Mouse (Mus musculus) cerebellum, adult 18-20 months (tissue): ENCODE measurements at regions not wholly inside any gene's neighbourhood (a gene's known extent, or its start where the extent isn't known, plus 50 kb on each side); places are given as distances from the start of the nearest gene placed in this dataset.

Source experiments
- DNase-seq, 2 experiments: peaks; one replicate each; pipeline ENCODE4 v3.0.0; 2021

DNA sequence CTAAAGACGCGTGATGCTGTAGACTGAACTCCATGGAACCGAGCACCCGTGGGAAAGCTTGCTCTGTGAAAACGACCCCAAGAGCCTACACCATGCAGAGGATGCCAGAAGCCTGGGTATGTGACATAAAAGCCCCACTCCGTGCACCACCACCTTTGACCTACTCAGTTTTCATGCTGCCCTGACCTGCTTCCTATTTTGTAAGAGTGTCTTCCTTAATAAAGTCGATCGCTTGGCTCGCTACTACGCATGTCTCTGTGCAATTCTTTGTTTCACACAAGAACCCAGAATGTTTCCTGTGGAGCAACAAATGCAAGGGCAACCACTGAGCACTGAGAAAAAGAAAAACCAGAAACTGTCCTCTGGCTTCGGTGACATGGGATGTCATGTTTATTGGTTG is 60.5 kb downstream of the Sec61b start:
- DNase-seq, result no peak

DNA sequence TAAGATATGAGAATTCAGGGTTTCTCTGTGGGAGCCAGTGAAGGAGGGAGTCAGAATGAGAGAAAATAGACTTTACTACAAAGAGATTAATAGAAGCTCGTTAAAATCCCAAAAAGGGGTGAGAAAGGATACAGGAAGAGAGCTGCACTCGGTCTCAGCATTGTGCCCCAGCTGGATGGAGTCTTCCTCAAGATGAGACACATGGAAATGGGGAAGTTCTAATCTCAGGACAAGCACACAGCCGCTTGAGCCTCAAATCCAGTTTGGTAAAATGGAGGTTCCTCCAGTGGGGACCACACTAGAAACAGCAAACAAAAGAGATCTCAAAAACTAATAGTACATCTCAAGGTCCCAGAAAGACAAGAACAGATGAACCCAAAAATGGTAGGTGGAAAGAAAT is 93.2 kb downstream of the Sec61b start:
- no peak for DNase-seq

DNA sequence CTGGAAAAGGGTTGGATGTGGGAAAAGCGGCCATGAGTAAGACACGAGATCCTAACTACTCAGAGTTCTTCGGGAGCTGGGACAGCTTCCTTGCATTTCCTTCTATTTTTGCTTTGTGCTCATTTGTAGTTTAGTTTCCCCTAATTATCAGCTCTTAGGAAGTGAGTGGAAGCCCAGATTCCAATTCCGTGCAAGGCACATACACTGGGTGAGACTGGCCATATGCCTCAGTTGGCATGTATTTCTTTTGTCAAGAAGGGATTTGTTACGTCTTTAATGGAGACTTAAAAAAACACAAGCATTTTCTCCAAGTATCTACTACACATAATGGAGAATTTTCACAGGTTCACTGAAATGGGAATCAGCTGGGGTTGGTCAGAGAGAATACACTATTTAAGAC is 96.4 kb downstream of the Sec61b start:
- no peak for DNase-seq

DNA sequence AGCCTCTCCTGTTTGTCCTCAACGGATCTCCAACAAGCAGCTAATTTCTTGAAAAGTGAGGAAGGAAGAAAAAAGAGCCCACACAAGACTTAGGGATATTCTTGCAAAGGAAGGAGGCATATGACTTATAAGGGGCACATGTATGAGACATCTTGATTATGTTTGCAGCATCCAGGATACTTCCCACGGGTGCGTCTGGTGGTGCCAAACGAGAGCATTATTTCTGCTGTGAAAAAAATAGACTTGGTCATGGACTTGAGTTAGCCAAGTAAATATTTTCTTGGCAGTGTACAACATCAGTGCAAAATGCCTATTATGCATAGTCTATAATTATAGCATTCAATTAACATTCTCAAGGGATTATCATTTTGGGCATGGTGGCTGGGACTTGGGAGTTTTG is 101.6 kb downstream of the Sec61b start:
- no peak for DNase-seq

GRCm38 (mm10) chr4:47577490-47577889 is 103.0 kb downstream of the Sec61b start:
- DNase-seq, result peak; percentile 67 to 74

GRCm38 (mm10) chr4:47578637-47579036 is 104.2 kb downstream of the Sec61b start:
- DNase-seq, result no peak

GRCm38 (mm10) chr4:47580556-47580955 is 106.1 kb downstream of the Sec61b start:
- DNase-seq, result no peak

DNA sequence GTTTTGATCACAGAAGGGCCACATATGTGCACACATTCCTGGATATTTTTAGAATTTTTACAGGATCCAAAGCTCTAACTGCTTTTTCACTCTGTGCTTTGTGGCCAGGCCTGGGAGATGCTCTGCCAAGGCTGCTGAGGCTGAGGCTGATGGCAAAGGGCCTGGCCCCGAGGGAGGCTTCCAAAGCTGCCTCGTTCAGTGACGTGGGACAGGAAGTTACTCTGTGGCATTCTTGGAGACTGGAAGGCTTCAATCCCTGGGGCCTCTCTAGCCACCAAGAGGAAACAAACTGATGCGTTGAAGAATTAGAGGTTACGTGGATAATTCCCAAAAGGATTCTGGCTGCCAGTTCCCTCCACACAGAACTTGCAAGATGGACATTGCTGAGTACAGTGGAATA is 112.8 kb downstream of the Sec61b start:
- DNase-seq, result peak; percentile 55 to 61

DNA sequence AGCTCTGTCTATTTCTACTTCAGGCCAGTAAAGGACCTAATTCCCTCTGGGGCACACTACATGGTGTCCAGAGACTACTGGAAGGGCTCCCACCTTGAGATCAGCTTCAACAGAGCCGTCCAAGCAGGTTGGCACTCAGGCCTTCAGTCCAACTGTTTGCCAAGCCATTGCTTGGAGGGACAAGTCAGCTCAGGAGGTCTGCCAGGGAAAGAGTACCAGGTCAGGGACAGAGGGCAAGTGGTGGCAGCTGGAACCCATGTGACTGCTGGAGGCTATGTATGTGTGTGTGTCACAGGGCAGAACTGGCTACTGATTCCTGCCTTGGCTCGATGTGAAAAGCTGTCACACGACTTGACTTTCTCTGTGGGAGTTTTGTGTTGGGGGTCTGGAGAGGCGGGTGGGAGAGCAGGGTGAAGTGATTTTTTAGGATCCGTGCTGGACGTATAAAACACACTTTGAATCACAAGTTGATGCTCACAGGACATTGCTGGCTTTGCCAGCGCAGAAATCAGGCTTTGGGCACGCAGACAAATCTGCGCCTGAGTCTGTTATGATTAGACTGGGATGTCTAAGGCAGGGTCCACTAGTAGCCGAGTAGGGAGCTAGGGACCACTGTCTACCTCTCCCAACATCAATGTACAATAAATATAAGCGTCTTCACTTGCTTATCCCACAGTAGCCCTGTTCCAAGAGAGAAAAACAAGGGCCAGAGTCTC is 118.0 kb downstream of the Sec61b start:
- peak in 1 of 2 experiments; percentile 27 for DNase-seq

GRCm38 (mm10) chr4:47593155-47593554 is 118.7 kb downstream of the Sec61b start:
- DNase-seq, result no peak

- no peak for DNase-seq
Measured at GRCm38 (mm10) chr4:47594171-47594570, 119.7 kb downstream of the Sec61b start.

DNA sequence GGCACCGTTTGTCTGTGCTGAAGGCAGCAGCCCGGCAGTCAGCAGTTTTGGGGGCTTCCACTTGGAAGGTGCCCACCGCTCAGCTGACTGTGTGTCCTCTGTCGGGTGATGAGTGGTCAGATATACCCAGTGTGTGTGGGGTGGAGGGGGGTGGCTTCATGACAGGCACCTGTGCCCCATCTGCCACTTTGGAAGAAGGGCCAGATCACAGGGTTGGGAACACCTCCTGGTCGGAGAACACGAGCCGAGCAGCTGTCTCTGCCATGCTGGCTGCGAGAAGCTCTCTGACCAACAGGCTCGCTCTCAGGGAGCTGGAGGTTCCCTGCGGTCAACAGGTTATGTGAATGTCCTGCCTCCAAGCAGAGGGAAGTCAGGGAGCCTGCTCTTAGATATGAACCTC is 121.4 kb downstream of the Sec61b start:
- DNase-seq, result peak; percentile 78 to 85

DNA sequence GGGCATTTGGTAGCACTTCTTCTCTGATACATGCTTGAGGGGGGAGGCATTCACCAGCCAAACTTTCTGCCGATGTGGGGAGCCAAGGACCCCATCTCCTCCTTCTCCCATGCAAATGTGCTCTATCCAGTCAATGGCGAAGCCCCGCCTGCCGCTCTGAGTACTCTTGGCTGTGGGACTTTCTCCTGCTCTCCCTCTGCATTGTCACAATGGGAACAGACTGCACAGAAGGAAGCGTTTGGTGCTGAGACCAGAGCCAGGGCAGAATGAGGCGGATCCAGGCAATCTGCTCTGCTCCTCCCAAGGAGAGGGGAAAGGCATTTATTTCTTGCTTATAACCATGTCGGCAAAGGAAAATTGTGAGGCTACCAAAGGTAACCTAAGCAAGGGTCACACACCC is 123.1 kb downstream of the Sec61b start:
- DNase-seq, result peak; percentile 66 to 76

GRCm38 (mm10) chr4:47598216-47598615 is 123.8 kb downstream of the Sec61b start:
- peak; percentile 56 to 62 for DNase-seq

DNA sequence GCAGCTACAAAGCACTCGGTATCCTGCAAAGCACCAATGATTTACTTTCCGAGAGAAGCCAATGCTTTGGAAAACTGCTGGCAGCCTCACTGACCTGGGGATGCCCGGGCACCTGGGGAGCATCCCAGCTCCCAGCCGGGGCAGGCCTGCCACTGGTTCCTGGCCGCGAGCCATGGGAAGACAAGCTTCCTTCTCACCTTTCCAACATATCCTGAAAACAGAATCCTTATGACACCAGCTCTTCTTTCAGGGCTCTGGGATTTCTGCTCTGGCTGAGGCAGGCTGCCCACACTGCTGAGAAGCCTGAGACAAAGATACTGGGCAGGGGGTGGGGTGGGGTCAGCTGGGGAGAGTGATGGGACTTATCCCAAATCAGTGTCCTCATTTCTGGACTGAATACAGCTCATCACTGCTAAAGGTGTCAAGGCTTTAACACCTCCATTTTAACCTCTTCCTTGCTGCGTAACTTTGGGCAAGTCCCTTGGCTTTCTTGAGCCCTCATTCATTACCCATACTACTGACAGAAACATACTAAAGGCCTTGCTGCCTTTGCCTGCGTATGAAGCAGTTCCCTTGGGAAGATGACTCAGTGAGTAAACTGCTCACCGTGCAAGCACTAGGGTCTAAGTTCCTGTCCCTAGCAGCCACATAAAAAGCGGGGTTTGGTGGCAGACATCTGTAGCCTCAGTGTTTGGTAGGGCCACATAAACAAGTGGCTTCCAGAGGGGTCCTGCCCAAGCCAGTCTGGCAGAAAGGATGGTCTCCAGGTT is 127.0 kb downstream of the Sec61b start:
- DNase-seq, result peak in 1 of 2 experiments; percentile 40

GRCm38 (mm10) chr4:47603378-47603777 is 128.9 kb downstream of the Sec61b start:
- peak in 1 of 2 experiments; percentile 49 for DNase-seq

DNA sequence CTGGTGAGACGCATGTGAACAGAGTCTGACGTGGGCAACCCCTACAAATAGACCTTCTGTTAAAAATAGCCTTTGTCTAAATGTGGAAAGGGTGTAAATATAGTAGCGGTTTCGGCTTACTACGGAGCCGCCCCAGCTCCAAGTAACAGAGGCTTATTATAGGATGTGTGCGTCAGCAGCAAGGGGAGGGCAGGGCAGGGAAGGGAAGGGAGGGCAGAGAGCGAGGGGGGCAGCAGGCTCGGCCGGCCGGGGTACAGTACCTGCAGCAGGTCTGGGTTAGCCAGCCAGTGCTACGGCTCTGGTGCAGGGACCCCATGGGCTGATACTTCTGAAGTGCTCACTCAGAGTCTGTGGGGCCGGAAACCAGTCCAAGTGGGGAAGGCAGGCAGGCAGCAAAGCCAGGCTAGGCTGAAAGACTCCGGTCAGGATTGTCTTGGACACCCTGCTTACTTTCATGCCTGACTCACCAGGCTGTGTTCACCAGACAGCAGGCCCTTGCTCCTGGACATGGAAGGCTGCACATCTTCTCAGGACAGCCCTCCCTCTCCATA is 129.5 kb downstream of the Sec61b start:
- peak; percentile 68 to 72 for DNase-seq

DNA sequence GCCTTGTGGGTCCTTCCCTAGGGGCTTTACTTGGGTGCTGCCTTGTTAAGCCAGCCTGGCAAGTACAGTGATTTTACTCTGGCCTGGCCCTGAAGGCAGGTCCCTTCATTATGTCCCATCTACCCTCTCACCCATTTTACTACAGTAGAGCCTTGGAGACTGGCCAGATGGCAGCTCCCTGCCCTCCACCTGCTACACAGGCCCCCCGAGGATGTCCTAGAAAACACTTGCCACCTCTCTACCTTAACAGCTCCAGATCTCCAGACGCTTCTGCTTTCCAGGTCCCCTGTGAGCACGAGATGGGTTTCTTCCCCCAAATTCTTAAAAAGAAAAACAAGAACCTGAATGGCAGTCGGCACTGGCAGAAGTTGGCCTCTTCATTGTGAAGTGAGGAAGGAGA is 131.2 kb downstream of the Sec61b start:
- DNase-seq, result peak; percentile 33 to 41

GRCm38 (mm10) chr4:47608673-47609072 is 134.2 kb downstream of the Sec61b start:
- peak; percentile 87 to 90 for DNase-seq

GRCm38 (mm10) chr4:47610913-47611312 is 136.5 kb downstream of the Sec61b start:
- DNase-seq, result no peak

DNA sequence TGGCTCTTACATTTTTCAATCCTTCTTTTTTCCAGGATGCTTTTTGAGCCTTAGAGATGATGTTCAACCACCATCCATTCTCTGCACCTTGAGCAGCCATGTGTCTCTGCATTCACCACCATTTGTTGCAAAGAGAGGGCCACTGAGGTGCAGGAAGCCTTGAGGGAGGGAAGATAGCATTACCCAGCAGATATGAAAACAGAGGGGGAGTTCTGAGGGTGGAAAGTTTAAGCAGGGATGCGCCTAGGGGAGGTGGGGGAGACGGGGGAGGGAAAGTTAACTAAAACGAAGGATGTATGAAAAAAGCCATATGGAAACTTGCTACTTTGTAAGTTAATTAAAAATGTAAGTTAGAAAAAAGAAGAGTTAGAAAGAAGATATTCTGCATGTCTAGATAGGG is 142.1 kb downstream of the Sec61b start:
- DNase-seq, result no peak

DNA sequence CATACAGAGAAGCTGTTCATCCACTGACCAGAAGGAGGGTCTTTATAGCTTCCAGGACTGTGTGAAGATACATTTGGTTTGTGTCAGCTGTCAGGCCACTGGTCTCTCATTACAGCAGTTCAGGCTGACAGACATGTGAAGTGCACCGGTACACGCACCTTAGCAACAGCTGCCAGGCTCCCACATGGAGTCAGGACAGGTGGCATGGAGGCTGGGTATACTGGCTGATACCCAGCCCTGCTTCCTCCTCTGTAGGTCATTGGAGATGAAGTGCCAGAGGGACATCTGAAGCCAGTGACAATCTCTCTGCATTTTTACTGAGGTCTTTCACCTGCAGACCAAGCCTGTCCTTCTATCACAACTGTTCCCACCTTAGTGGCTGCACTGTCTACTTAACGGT is 146.2 kb downstream of the Sec61b start:
- peak; percentile 45 to 46 for DNase-seq

DNA sequence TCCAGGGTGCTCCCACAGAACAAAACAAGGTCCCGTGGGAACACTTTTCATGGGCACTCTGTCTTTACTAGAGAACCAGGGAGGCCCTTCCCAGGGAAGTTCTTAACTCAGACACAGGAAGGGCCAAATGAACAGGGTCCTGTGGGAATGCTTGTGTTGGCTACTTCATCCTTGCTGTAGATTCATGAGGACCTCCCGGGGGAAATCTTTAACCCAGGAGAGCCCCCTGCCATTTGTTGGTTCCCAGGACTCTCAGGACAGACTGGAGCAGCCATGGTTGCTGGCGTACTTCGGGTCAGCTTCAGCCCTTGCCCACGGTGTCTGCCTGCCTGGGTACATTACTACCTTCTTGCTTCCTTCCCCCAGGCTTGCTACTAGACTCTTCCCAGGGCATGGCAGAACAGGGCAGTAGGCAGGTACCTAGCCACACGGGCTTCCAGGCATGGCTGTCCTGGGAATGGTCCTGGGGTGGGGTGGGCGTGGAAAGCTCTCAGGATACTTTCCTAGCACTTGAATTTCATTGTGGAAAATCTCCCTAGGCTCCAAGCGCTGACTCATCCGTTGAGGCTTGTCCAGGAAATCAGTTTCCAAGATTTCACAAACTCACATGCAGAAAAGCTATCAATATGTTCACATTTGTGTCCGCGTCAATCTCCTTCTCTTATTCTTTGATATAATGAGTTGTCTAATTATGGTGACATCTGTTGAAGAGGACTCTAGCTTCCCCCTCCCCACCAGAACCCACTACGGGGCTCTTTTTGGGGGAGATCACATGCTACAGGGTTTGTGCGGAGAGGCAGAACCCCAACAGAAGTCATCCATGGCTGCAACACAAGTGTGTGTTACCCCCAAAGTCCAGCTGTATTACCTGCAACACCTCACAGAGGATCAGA is 148.6 kb downstream of the Sec61b start:
- DNase-seq, result no peak
